Mouse (Mus musculus): Measurements from ENCODE around the gene Fam168b. TPM values are rescaled to one million over a fixed set of nuclear protein-coding genes. Genes with fewer than 3 reads are reported as not detected.

Gene Fam168b
- polyA plus RNA-seq, 1 experiment, result 917 TPM

DNA sequence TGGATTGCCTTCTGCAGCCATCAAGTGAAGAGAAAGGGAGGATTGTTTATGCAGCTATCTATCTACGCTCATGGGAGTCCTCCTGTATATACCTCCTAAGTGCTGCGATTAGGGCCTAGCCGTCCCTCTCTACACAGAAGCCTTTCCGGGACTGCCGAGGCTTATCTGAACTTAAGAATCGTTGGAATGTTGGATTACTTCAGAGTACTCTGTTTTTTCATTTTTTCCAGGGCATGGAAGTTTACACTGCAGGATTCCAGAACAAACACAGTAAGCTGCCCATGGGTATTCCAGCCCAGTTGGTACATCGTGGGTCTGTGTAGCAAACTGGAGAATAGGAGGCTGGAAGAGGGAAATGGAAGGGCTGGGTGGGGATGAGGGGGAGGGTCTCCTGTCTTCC is 21.4 kb upstream of the Fam168b start:
- Histone ChIP-seq H3K4me3 (ENCODE audit: control insufficient read depth, insufficient read depth, low read length) (no peak overlapping the region), H3K36me3 (ENCODE audit: control insufficient read depth, insufficient read depth, low read length) (peaks cover 10% of the 10 kb centered on the region)
- DNase-seq, result no peak

GRCm38 (mm10) chr1:34863323-34863722 is 20.5 kb upstream of the Fam168b start:
- Histone ChIP-seq H3K4me1 (replicated peaks; ENCODE audit: control insufficient read depth, insufficient read depth, low read length) (no peaks in the 10 kb centered on the region), H3K27me3 (ENCODE audit: control insufficient read depth, insufficient read depth, low read length) (no peaks in the 10 kb centered on the region), H3K4me3 (ENCODE audit: control insufficient read depth, insufficient read depth, low read length) (no peak overlapping the region), H3K27ac (ENCODE audit: control insufficient read depth, insufficient read depth, low read length) (no peak overlapping the region), H3K36me3 (ENCODE audit: control insufficient read depth, insufficient read depth, low read length) (peaks cover 9% of the 10 kb centered on the region)
- WGBS, result 97% methylated on average over 7 of the region's 7 CpGs
- no peak for DNase-seq
- no peak for TF ChIP-seq POLR2A (IDR thresholded peaks at IDR 0.05; ENCODE audit: control insufficient read depth, extremely low read depth, insufficient read depth, low read length, poor library complexity)
- TF ChIP-seq CTCF (IDR thresholded peaks at IDR 0.05; ENCODE audit: borderline replicate concordance, control insufficient read depth, extremely low read depth, insufficient read depth, low read length, poor library complexity), result no peak

More for the DNA sequence above, 21.4 kb upstream of the Fam168b start:
- WGBS, result 96% methylated on average over 7 of the region's 7 CpGs
- Histone ChIP-seq H3K4me1 (replicated peaks; ENCODE audit: control insufficient read depth, insufficient read depth, low read length) (no peaks in the 10 kb centered on the region), H3K27me3 (ENCODE audit: control insufficient read depth, insufficient read depth, low read length) (no peaks in the 10 kb centered on the region), H3K27ac (ENCODE audit: control insufficient read depth, insufficient read depth, low read length) (no peak overlapping the region)
- TF ChIP-seq POLR2A (IDR thresholded peaks at IDR 0.05; ENCODE audit: control insufficient read depth, extremely low read depth, insufficient read depth, low read length, poor library complexity), result no peak
- no peak for TF ChIP-seq CTCF (IDR thresholded peaks at IDR 0.05; ENCODE audit: borderline replicate concordance, control insufficient read depth, extremely low read depth, insufficient read depth, low read length, poor library complexity)

DNA sequence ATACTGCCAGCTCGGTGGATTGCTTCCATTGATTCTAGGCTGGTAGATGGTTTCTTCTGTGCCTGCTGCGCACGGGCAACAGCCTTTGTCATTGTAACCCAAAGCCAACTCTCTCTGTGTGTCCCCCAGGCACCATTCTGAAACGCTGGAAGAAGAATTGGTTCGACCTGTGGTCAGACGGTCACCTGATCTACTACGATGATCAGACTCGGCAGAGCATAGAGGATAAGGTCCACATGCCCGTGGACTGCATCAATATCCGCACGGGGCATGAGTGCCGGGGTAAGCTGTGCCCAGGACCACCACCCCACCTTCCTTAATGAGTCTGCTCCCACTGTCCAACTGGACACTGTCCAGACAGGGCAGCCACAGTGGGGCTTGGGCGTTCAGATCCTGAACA is 20.0 kb upstream of the Fam168b start:
- Histone ChIP-seq H3K36me3 (ENCODE audit: control insufficient read depth, insufficient read depth, low read length) (peaks cover 9% of the 10 kb centered on the region), H3K27me3 (ENCODE audit: control insufficient read depth, insufficient read depth, low read length) (no peaks in the 10 kb centered on the region), H3K27ac (ENCODE audit: control insufficient read depth, insufficient read depth, low read length) (no peak overlapping the region), H3K4me3 (ENCODE audit: control insufficient read depth, insufficient read depth, low read length) (no peak overlapping the region), H3K4me1 (replicated peaks; ENCODE audit: control insufficient read depth, insufficient read depth, low read length) (no peaks in the 10 kb centered on the region)
- TF ChIP-seq POLR2A (IDR thresholded peaks at IDR 0.05; ENCODE audit: control insufficient read depth, extremely low read depth, insufficient read depth, low read length, poor library complexity) (no peak), CTCF (IDR thresholded peaks at IDR 0.05; ENCODE audit: borderline replicate concordance, control insufficient read depth, extremely low read depth, insufficient read depth, low read length, poor library complexity) (no peak)
- no peak for DNase-seq
- 98% methylated on average over 13 of the region's 13 CpGs for WGBS

GRCm38 (mm10) chr1:34860205-34860604 is 17.3 kb upstream of the Fam168b start:
- 95% methylated on average over 7 of the region's 7 CpGs for WGBS
- TF ChIP-seq CTCF (IDR thresholded peaks at IDR 0.05; ENCODE audit: borderline replicate concordance, control insufficient read depth, extremely low read depth, insufficient read depth, low read length, poor library complexity), result no peak
- no peak for TF ChIP-seq POLR2A (IDR thresholded peaks at IDR 0.05; ENCODE audit: control insufficient read depth, extremely low read depth, insufficient read depth, low read length, poor library complexity)
- no peak for DNase-seq
- H3K4me3 ChIP-seq (ENCODE audit: control insufficient read depth, insufficient read depth, low read length), result no peak overlapping the region
- H3K27me3 ChIP-seq (ENCODE audit: control insufficient read depth, insufficient read depth, low read length), result no peaks in the 10 kb centered on the region
- H3K27ac ChIP-seq (ENCODE audit: control insufficient read depth, insufficient read depth, low read length), result no peak overlapping the region
- no peaks in the 10 kb centered on the region for H3K4me1 ChIP-seq (replicated peaks; ENCODE audit: control insufficient read depth, insufficient read depth, low read length)
- peaks cover 9% of the 10 kb centered on the region for H3K36me3 ChIP-seq (ENCODE audit: control insufficient read depth, insufficient read depth, low read length)

DNA sequence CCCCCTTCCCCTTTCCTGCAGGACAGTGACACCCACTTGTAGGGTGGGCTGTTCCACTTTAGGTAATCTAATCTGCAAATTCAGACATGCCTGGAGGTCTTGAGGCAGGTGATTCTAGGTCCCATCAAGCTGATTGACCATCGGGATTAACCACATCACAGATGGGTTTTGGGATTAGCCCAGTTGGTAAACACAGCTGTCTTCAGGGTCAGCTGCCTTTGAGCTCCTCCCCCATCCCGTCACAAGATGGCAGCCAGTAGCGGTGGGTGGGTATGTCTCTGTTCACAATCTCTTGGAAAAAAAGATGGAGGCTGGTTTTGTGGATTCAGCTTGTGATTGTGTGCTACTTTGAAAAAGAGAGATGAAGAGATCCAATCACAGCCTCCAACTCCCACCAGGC is 16.9 kb upstream of the Fam168b start:
- TF ChIP-seq CTCF (IDR thresholded peaks at IDR 0.05; ENCODE audit: borderline replicate concordance, control insufficient read depth, extremely low read depth, insufficient read depth, low read length, poor library complexity) (no peak), POLR2A (IDR thresholded peaks at IDR 0.05; ENCODE audit: control insufficient read depth, extremely low read depth, insufficient read depth, low read length, poor library complexity) (no peak)
- DNase-seq, result no peak
- Histone ChIP-seq H3K4me3 (ENCODE audit: control insufficient read depth, insufficient read depth, low read length) (no peak overlapping the region), H3K36me3 (ENCODE audit: control insufficient read depth, insufficient read depth, low read length) (peaks cover 9% of the 10 kb centered on the region), H3K27me3 (ENCODE audit: control insufficient read depth, insufficient read depth, low read length) (no peaks in the 10 kb centered on the region), H3K4me1 (replicated peaks; ENCODE audit: control insufficient read depth, insufficient read depth, low read length) (no peaks in the 10 kb centered on the region), H3K27ac (ENCODE audit: control insufficient read depth, insufficient read depth, low read length) (no peak overlapping the region)
- 98% methylated on average over 3 of the region's 3 CpGs for WGBS

DNA sequence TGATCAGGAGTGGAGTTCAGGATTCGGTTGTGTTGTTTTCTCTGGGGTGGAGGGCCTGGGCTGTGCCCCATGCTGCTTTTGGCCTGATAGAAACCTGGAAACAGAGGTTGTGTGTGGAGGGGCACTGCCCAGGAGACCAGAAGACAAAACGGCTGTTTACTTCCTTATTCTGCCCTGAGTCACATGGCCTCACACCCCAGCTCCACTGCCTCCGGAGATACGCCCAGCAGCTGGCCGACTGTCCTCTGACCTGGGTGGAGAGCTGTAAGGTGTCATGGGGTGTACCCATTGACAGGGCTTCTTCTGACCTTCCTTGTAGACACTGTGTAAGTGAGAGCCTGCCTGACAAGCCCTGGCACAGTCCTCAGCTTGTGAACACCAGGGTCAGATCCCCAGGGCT is 15.8 kb upstream of the Fam168b start:
- no peak for DNase-seq
- Histone ChIP-seq H3K27ac (ENCODE audit: control insufficient read depth, insufficient read depth, low read length) (no peak overlapping the region), H3K27me3 (ENCODE audit: control insufficient read depth, insufficient read depth, low read length) (no peaks in the 10 kb centered on the region), H3K36me3 (ENCODE audit: control insufficient read depth, insufficient read depth, low read length) (peaks cover 7% of the 10 kb centered on the region), H3K4me3 (ENCODE audit: control insufficient read depth, insufficient read depth, low read length) (no peak overlapping the region), H3K4me1 (replicated peaks; ENCODE audit: control insufficient read depth, insufficient read depth, low read length) (no peaks in the 10 kb centered on the region)
- 50% methylated on average over 5 of the region's 5 CpGs for WGBS
- TF ChIP-seq POLR2A (IDR thresholded peaks at IDR 0.05; ENCODE audit: control insufficient read depth, extremely low read depth, insufficient read depth, low read length, poor library complexity), result no peak
- no peak for TF ChIP-seq CTCF (IDR thresholded peaks at IDR 0.05; ENCODE audit: borderline replicate concordance, control insufficient read depth, extremely low read depth, insufficient read depth, low read length, poor library complexity)
